Mouse (Mus musculus) thymus, postnatal 25 days (tissue): ENCODE data around the gene Il25.
"Not testable (repeated sequence)": the region's sequence is repeated elsewhere in the genome, so short reads cannot be mapped to it uniquely, and the experiment has no call there.

ENCODE experiments used
- DNase-seq: peaks from one replicate; pipeline ENCODE4 v3.0.0; 2022

Gene Il25

GRCm38 (mm10) chr14:54955481-54955880 is 23.0 kb downstream of the Il25 start:
- no peak for DNase-seq

- DNase-seq = no peak
Measured at GRCm38 (mm10) chr14:54956533-54956932, 24.0 kb downstream of the Il25 start.

- DNase-seq = no peak
Measured at GRCm38 (mm10) chr14:54958503-54958902, 26.0 kb downstream of the Il25 start.

- DNase-seq = no peak
Measured at GRCm38 (mm10) chr14:54959197-54959596, 26.7 kb downstream of the Il25 start.

GRCm38 (mm10) chr14:54959853-54960613 is 27.5 kb downstream of the Il25 start:
- DNase-seq = not testable (repeated sequence)

GRCm38 (mm10) chr14:54960769-54961168 is 28.3 kb downstream of the Il25 start:
- peak; percentile 22 for DNase-seq

- DNase-seq = no peak
Measured at GRCm38 (mm10) chr14:54961487-54961886, 29.0 kb downstream of the Il25 start.

- DNase-seq = no peak
Measured at GRCm38 (mm10) chr14:54962714-54963113, 30.2 kb downstream of the Il25 start.

GRCm38 (mm10) chr14:54963727-54964126 is 31.2 kb downstream of the Il25 start:
- DNase-seq = no peak

- no peak for DNase-seq
Measured at GRCm38 (mm10) chr14:54965044-54965443, 32.5 kb downstream of the Il25 start.

GRCm38 (mm10) chr14:54965631-54966030 is 33.1 kb downstream of the Il25 start:
- no peak for DNase-seq

GRCm38 (mm10) chr14:54966320-54966977 is 34.0 kb downstream of the Il25 start, which contains the start of gene Myh6:
TSS of gene Myh6 (minus strand) at chr14:54966927.
- DNase-seq = no peak

- no peak for DNase-seq
Measured at GRCm38 (mm10) chr14:54967874-54968273, 35.4 kb downstream of the Il25 start.

- DNase-seq = no peak
Measured at GRCm38 (mm10) chr14:54968344-54968743, 35.8 kb downstream of the Il25 start.

GRCm38 (mm10) chr14:54972786-54973185 is 40.3 kb downstream of the Il25 start:
- DNase-seq = not testable (repeated sequence)

- DNase-seq = no peak
Measured at GRCm38 (mm10) chr14:54974068-54974791, 41.7 kb downstream of the Il25 start.

- no peak for DNase-seq
Measured at GRCm38 (mm10) chr14:54976633-54977032, 44.1 kb downstream of the Il25 start, which contains the start of gene Gm17428. TSS of gene Gm17428 (plus strand) at chr14:54976933.

GRCm38 (mm10) chr14:54978664-54979063 is 46.2 kb downstream of the Il25 start:
- DNase-seq = no peak

- no peak for DNase-seq
Measured at GRCm38 (mm10) chr14:54981934-54982333, 49.4 kb downstream of the Il25 start.
